Mouse (Mus musculus): ENCODE results near the gene Acsbg2.

Gene Acsbg2

DNA sequence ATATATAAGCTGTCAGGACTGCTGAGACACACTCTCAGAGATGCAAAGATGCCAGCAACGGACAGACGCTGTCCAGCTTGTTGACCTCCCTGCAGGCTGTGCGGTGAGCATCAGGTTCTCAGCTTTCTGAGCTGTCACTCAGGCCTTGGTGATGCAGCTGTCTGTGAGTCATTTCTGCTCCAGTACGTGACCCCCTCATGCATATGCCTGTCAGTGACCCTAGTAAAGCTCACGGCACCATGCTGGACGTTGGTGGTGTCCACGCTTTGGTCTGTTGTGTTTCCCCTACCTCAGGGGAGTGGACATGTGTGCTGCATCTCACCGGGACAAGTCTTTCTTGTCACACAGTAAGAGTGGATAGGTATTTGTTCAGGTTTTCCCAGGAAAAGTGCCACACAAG, 2.5 kb downstream of the Acsbg2 start:
- no peak for DNase-seq (ENCODE audit: extremely low spot score, low spot score)

DNA sequence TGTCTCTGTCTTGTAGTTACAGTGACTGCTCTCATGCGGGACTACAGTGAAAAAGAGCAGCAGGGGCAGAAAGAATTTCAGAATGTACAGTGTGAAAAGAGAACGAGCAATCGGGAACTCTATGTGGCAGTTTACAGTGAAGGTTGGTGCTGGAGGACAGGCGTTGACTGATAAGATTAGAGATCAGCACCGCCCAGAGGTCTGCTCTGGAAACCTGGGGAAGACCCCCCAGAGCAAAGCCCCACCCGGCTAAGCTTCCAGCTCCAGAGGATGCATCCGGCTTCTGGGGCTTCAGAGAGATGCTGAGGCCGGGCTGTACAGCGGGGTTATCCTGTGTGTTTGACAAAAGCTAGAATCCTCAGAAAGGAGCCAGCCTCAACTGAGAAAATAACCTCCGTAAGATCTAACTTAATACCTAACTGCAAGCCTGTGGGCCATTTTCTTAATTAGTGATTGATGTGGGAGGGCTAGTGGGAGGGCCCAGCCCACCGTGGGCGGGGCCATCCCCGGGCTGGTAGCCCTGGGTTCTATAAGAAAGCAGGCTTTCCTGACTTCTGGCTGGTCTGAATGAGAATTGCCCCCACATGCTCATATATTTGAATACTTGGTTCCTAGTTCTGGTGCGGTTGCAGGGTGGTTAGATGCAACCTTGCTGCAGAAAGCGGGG, 3.8 kb downstream of the Acsbg2 start:
- no peak for DNase-seq (ENCODE audit: extremely low spot score, low spot score)

DNA sequence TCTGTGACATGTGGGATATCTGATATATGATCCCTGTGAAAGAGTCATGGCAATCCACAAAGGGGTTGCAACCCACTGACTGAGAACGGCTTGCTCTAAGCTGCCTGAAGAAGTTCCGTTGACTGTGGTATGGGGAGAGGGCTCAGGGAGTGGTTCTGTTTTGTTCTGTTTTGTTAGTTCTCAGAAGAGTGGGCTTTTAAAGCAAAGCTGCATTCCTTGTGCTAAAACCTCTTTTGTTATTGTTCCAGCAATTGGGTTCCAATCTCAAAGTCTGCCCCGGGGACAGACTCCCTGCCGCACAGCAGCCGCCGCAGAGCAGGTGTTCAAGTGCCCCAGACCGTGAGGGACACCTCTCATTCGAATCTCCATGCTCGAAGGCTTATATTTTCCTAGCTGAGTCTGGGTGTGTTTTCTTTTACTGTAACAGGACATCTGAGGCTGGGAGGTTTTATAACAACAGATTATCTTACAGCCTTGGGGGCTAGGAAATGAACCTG, 4.7 kb downstream of the Acsbg2 start:
- DNase-seq (ENCODE audit: extremely low spot score, low spot score), result no peak

DNA sequence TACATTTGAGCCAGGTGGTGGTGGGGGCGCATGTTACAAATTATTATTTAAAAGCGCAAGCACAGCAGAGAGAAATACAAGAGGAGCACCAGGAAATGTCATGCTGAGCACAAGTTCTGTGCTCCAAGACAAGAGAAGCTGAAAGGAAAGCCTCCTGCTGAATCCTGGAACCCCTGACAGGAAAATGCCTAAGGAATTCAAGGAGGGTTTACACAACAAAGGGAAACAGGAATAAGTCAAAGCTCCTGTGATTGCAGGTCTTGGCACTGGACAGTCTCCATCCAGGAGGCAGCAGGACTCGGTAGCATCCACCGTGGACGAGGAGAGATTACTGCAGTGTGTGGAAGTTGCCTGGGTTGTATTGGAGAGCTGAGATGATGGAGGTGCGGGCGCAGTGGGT, 8.2 kb downstream of the Acsbg2 start:
- no peak for DNase-seq (ENCODE audit: extremely low spot score, low spot score)

DNA sequence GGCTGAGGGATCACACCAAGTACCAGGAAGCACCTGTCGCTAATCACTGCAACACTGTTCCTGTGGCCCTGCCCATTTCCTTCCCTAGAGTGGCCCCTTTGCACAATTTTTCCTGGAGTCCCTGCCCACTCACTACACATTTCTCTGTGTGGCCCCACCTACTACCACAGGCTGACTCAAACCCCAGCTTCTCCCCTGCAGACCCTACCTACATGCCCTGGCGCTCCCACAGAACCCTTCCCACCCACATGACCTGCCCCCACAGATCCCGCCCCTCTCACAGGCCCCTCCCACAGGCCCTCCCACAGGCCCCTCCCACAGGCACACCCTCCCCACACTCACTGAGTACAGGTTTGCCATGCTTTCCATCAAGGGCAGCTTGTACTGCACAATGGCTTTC, 13.1 kb downstream of the Acsbg2 start:
- no peak for DNase-seq (ENCODE audit: extremely low spot score, low spot score)

DNA sequence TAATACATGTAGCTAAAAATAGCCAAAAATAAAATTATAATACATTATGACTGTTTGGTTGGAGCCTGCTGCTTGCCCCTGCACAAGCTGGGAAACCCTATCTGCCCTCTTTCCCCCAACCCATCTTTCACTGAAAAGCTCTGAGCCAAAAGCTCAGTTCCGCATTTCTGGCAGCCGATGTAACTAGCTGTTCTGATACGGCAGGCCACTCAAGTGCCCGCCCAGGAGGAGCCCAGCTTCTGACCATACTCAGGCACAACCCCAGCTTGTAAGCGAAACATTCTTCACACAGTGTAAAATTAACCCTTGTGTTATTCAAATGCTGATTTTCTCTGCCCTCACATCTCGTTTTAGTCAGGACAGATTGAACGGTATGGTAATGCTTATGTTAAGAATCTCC, 15.3 kb downstream of the Acsbg2 start:
- DNase-seq (ENCODE audit: extremely low spot score, low spot score), result no peak

DNA sequence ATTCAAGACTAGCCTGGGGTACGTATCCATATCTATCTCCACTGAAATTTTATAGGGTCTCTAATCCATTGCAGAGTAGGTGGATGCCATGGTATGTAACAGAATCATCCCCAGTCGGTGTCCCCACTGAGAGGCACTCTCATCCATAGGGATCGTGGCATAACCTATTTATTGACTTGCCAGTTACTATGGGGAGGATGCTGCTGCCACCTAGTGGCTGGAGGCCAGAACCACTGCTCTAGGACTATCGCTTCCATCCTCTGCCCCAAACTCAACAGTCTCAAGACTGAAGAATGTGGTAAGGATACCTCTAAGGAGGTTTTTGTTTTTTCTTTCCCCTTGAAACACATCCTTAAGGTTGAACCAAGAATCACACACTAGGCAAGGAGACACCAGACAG, 16.0 kb downstream of the Acsbg2 start:
- peak; percentile 61 for DNase-seq (ENCODE audit: extremely low spot score, low spot score)

DNA sequence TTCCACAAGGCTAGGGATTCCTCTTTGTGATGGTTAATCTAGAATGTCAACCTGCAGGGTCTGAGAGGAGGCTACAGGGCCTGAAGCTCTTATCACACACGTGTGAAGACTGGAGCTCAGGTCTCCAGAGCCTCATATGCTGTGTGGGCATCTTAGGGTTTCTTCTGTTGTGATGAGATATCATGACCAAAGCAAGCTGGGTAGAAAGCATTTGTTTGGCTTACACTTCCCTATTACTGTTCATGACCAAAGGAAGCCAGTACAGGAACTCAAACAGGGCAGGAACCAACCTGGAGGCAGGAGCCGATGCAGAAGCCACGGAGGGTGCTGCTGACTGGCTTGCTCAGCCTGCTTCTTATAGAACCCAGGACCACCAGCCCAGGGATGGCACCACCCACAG, 18.8 kb downstream of the Acsbg2 start:
- no peak for DNase-seq (ENCODE audit: extremely low spot score, low spot score)

DNA sequence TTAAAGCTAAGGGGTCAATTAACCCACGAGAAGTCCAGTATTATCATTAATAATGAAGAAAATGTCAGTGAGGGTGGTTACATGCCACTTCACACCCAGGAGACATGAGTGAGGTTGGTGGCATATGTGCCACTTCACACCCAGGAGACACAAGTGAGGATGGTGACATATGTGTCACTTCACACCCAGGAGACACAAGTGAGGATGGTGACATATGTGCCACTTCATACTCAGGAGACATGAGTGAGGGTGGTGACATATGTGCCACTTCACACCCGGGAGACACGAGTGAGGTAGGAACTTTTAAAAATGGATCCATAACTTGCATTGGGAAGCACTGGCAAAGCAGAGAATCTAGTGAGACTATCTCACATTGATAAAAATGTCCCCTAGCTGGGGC, 23.1 kb downstream of the Acsbg2 start:
- no peak for DNase-seq (ENCODE audit: extremely low spot score, low spot score)

DNA sequence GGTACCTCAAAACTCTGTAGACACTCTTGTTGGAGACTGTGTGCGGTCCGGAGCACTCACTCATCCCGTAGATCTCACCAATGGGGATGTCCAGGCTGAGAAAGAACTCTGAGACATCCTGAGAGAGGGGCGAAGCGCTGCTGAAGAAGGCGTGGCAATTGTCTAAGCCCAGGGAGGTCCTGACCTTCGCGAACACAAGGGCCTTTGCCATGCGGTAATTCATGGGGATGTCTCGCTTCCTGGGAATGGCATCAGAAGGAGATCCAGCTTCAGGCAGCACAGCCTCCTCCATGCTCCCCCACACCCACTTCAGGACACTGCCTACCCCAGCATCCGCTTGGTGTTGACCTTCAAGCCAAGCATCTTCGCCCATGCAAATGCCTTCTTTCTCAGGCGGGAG, 24.5 kb downstream of the Acsbg2 start:
- DNase-seq (ENCODE audit: extremely low spot score, low spot score), result no peak

DNA sequence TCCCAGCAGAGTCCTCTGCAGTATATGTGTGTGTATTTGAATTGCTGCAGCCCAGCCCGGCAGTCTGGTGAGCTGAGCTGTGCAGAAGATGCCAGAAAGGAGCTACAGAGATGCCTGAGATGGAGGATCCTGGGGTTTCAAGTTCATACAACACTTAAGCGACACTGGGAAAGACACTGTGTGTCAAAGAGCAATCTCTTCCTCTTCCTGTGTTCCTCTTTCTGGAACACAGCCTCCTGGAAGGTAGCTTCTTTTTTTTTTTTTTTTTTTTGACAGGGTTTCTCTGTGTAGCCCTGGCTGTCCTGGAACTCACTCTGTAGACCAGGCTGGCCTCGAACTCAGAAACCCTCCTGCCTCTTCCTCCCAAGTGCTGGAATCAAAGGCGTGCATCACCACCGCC, 25.5 kb downstream of the Acsbg2 start:
- DNase-seq (ENCODE audit: extremely low spot score, low spot score), result no peak

DNA sequence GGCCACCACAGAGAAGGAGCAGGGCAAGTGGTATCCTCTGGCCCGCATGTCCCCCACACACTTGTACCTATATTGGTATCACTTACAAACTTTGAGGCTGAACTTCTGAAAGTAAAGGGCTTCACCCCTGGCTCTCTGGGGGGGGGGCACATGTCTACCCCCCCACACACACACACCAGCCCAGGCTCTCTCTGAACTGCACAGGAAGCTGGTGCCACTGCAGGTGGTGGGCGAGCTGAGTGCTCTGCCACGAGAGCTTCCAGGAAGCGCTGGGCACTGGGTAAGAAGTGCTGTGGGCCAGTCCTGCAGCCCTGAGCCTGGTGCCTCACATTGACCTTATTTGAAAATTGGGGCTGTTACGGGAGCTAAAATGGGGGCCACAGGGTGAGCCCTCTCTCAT, 30.6 kb downstream of the Acsbg2 start:
- DNase-seq (ENCODE audit: extremely low spot score, low spot score), result no peak

DNA sequence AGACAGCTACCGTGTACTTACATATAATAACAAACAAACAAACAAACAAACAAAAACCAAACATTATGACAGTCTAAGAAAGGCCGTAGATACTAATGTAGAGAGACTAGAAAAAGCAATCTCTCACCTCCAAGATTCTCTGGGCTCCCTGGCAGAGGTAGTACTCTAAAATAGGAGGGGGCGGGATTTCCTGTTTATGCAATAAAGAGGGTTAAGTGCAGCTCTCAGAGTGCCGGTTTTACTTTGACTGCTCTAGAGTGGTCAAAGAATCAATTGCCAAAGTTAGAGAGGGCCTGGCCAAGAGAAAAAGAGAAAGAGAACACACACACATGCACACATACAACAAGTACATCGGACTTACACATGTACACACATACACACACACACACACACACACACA, 32.1 kb downstream of the Acsbg2 start:
- DNase-seq (ENCODE audit: extremely low spot score, low spot score), result no peak

DNA sequence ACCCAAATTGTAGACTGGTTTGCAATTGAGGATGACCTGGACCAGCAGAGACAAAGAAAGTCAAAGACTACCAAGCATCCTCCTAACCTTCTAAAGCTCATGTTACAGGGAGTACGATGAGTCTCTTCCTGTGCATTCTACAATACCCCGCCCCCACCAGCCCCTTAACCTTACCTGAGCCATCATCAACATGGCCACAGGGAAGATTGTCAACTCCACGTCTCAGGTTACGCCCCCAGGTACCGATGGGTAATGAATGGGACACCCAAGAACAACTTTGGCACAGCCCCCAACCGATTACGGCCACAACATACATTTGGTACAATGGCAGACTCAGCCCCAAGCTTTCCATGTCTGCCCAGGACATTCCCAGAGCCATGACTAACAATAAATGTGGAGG, 33.7 kb downstream of the Acsbg2 start:
- DNase-seq (ENCODE audit: extremely low spot score, low spot score), result no peak

DNA sequence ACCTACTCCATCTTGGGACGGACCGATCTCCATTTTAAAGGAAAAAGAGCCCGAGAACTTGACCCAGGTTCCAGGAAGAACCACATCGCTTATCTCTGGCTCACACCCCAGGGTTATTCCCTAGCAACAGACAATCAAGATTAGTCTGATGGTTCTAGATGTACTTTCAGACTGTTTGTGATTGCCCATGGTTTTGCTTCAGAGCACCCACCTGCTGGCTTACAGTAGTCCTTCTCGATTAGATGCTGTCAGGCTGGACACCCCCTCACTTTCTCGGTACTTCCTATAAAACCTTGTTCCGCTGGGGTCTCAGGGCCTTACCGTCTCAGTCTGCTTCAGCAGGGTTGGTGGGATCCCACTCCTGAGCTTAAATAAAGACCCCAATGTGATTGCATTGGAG, 37.9 kb downstream of the Acsbg2 start:
- DNase-seq (ENCODE audit: extremely low spot score, low spot score), result no peak

DNA sequence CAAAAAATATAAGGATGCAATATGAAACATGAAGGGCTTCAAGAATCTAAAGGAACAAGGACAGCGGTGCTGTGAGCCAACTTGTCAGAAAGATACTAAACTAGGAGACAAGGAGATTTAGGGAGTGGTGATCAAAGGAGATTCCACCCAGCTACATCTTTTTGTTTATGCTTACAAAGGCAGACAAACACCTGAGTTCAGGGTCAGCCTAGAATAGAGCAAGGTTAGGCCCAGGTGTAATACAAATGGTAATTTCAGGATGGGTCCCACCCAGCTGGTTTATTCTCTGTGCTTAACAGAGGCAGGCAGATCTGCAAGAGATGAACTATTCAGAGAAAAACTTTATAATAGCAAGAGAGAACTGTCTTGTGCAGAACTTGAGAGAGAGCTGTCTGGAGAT, 40.9 kb downstream of the Acsbg2 start:
- DNase-seq (ENCODE audit: extremely low spot score, low spot score), result no peak

DNA sequence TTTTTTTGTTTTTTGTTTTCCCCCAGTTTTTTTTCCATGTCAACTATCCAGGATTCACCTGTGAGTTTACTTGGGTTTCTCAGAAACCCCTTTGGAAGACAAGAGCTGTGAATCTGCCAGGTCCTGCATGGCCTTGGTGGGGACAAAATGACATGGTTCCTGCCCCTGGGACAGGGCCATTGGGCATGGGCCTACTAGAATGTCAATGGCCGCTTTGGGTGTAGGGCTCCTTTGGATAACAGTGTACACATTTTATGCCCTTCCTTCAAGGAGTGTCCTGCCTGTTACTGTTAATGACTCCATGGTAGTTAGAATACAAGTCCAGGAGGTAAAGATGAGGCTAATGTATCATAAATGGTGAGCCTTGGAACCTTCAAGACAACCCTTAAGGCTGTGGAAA, 41.3 kb downstream of the Acsbg2 start:
- DNase-seq (ENCODE audit: extremely low spot score, low spot score), result no peak

DNA sequence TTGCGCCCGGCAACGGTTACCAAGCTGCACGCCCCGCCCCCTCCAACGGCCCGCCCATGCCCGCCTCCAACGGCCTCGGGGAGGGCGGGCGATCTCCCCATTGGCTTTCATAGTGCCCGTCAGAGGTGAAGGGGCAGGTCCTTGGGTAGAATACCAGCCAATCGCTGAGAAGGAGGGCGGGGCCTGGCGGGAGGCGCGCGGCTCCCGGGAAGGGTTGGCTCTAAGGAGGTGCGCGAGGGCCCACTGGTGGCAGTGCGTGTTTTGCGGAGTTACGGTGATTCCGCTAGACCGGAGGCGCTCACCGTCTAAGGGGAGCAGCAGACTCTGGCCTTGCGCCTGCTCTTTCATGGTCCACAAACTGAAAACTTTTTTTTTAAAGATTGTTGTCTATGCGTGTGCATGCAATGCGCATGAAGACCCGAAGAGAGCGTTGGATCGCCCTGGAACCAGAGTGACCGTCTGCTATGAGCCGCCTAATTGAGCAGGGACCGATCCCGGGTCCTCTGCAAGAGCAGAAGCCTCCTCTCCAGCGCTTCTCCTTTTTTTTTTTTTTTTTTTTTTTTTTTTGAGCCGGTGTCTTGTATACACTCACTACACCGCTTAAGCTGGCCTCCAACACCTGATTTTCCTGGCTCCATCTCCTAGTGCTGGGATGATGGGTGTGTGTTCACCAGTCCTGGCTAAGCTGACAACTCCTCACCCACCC, 43.0 kb downstream of the Acsbg2 start:
- DNase-seq (ENCODE audit: extremely low spot score, low spot score), result peak; percentile 97

DNA sequence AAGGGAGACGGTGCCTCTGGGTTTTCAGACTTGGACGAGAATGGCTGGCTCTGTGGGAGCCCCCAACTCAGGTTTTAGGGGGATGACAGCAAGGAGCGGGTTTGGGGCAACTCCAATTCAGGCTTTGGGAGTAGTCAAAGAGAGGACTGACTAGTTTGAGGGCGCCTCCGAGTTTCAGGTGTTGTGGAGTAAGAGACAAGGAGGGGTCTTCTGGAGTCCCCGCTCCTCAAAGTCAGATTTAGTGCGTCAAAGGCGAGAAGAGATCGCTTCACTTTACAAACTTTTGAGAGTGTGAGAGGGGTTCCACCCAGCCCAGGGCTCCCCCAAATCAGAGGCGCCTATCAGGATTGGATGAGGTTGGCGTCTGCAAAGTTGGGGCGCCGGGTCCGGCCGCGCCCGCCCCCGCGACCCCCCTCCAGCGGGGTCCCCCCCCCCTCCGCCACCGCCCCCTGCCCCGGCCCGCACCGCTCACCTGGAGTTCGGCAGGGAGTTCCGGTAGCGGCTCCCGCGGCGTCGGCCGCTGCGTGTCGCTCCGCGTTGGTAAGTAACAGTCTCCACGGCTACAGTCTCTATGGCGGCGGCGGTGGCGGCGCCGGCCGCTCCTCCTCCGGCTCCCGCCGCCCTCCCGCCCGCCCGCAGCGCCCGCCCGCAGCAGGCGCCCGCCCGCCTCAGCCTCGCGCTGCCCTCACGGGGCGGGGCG, 43.7 kb downstream of the Acsbg2 start, which contains the start of gene Rfx2:
Rfx2 (minus strand) TSS at position 603 of the 700 bp plus-strand sequence.
- peak; percentile 54 for DNase-seq (ENCODE audit: extremely low spot score, low spot score)

DNA sequence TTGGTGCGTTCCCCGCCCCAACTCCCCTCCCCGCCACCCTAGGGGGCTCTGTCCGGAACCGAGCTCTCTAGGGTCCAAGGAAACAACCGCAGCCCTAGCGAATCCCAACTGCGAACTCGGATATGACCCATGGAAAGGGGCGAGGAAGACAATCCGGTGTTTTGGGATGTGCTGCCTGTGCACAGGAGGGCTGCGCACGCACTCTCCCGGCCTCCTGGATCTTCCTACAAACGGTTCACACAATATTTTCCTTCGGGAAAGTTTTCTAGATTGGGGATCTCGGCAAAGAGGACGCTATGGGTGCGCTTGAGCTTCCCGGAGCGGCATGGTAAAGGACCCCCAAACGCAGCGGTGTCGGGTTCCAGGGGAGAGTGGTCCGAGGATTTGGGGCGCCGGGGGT, 44.5 kb downstream of the Acsbg2 start:
- DNase-seq (ENCODE audit: extremely low spot score, low spot score), result peak; percentile 58

DNA sequence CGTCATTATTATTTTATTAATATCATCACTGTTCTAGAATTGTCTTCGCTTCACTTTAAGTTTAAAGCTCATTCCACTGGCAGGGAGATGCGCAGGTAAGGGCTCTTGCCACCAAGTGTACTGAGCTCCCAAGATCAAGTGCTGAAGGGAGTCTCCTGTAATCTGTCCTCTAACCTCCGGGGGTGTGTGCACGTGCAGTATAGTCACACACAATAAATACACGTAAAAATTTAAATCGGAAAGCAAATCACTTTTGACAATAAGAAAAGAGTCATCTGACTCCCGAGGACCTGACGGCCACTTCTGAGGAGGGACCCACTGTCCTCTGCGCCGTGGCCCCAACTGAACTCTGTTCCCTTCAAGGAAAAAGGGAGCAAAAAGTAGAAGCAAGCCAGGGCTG, 45.1 kb downstream of the Acsbg2 start:
- no peak for DNase-seq (ENCODE audit: extremely low spot score, low spot score)

DNA sequence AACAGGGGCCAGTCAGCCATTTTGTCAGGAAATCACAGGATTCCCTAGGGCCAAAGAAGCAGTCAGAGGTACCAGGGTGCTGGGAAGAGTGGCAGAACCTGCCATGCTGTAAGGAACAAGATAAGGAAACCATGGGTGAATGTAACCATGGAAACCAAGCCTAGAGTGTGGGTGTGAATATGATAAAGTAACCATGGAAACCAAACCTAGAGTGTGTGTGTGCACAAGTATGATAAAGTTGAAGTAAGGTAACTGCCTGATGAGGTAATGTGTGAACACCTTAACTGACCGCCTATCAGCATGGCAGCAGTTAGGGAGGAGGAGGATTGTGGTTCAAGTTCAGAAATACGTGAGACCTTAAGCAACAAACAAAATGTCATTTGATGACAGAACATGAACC, 47.5 kb downstream of the Acsbg2 start:
- no peak for DNase-seq (ENCODE audit: extremely low spot score, low spot score)

DNA sequence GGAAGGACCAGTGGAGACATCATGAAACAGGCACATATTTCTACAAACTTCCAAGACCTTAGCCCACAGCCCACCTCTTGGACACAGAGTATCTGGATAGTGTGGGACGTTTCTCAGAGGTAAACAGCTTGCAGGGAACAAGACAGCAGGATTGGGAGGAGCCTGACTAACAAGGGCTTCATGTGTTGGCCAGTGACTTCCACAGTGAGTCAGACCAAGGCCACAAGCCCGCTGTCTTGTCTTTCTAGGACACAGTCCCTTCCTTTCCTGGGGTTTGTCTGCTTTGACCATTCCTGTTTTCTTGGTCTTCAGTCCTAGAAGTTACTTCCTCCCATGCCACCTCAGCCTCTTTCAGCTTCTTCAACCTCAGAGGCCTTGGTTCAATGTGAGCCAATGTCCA, 50.9 kb downstream of the Acsbg2 start:
- no peak for DNase-seq (ENCODE audit: extremely low spot score, low spot score)

Measured in neural tube, embryonic 10.5 days (tissue).